In the genomic region with DNA sequence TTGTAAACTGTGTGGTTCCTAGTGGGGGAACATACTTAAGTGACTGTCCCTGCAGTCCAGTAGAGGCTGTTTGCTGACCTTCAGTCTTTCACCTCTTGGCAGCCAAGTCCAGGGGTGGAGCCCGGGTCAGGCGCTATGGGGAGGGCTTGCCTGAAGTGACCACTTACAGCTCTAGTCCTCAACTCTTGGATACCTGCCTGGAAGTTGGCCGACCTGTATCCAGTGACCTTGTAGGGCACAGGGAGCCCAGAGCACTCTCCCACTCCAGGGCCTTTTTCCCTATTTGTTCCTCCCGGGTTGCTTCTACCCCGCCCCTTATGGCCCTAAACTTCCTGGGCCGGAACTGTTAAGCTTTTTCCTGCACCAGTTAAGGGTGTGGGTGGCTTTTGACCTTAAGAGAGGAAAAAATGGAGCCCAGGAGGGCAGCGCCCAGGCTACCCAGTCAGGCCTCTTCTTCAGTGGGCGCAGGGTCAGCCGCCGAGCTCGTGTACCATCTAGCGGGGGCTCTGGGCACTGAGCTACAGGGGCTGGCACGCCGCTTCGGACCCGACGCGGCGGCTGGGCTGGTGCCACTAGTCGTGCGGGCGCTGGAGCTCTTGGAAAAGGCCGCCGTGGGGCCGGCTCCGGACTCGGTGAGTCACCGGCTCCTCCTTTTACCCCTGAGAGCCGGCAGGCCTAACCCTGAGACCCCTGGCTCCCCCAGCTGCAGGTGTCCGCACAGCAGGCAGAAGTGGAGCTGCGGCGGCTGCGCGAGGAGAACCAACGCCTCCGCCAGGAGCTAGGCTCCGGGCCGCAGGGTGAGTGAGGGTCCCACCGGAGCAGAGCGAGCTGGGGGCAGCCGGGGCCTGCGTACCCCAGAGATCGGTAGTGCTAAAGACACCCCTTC, we compare ENCODE assay signal across 8 mouse cellular contexts. TPM values are rescaled to one million over a fixed set of nuclear protein-coding genes. Genes with fewer than 3 reads are reported as not detected.
DNase-seq lines count a peak whose midpoint lies in the region; ATAC-seq and TF ChIP-seq lines count a peak whose summit lies in the region.

Gene Rilp (plus strand): TSS at position 354 of the 886 bp plus-strand sequence.

- H3K36me3 ChIP-seq in E14TG2a.4 (ENCODE audit: insufficient read depth, low read length) = peaks cover 52% of the 10 kb centered on the region
- peaks cover 38% of the 10 kb centered on the region for H3K36me3 ChIP-seq in embryonic facial prominence, embryonic 12.5 days
- peaks cover 48% of the 10 kb centered on the region for H3K36me3 ChIP-seq in liver, embryonic 13.5 days

- peak within 1 kb of the TSS; percentile 86 for H3K4me3 ChIP-seq in E14TG2a.4 (replicated peaks; ENCODE audit: low read length)
- peak within 1 kb of the TSS; percentile 45 for H3K4me3 ChIP-seq in embryonic facial prominence, embryonic 12.5 days
- H3K4me3 ChIP-seq in liver, embryonic 13.5 days (replicated peaks) = peak within 1 kb of the TSS; percentile 69

- H3K4me2 ChIP-seq in embryonic facial prominence, embryonic 12.5 days (replicated peaks) = peak within 1 kb of the TSS; percentile 83
- peak within 1 kb of the TSS; percentile 100 for H3K4me2 ChIP-seq in liver, embryonic 13.5 days

- WGBS in embryonic facial prominence, embryonic 12.5 days = 2% methylated on average over 43 of the region's 43 CpGs
- 4% methylated on average over 43 of the region's 43 CpGs for WGBS in liver, embryonic 13.5 days (ENCODE audit: insufficient replicate concordance)

- no peak for TF ChIP-seq CTCF in E14TG2a.4 (conservative IDR thresholded peaks at IDR 0.05; ENCODE audit: low read length)

- peak; percentile 81 for DNase-seq in adrenal gland, adult 8-10 months
- peak; percentile 90 to 93 for DNase-seq in heart, adult 18-20 months
- DNase-seq in kidney, adult 11 months = peak; percentile 99
- peak; percentile 52 for DNase-seq in liver, embryonic 13.5 days
- peak; percentile 24 for DNase-seq in naive thymus-derived CD4-positive, alpha-beta T cell, adult 2 months (ENCODE audit: low read depth)
- no peak for DNase-seq in T-cell, adult 2 months (ENCODE audit: low spot score)

- H3K9me3 ChIP-seq in E14TG2a.4 (ENCODE audit: low read length) = no peaks in the 10 kb centered on the region
- no peaks in the 10 kb centered on the region for H3K9me3 ChIP-seq in embryonic facial prominence, embryonic 12.5 days
- no peaks in the 10 kb centered on the region for H3K9me3 ChIP-seq in liver, embryonic 13.5 days (replicated peaks)

- peaks cover 48% of the 10 kb centered on the region for H3K4me1 ChIP-seq in E14TG2a.4 (replicated peaks; ENCODE audit: low read depth, low read length)
- H3K4me1 ChIP-seq in embryonic facial prominence, embryonic 12.5 days = peaks cover 15% of the 10 kb centered on the region
- H3K4me1 ChIP-seq in liver, embryonic 13.5 days (replicated peaks) = peaks cover 37% of the 10 kb centered on the region

- H3K27ac ChIP-seq in embryonic facial prominence, embryonic 12.5 days = peak within 1 kb of the TSS; percentile 72
- peak within 1 kb of the TSS; percentile 86 for H3K27ac ChIP-seq in liver, embryonic 13.5 days

- H3K27me3 ChIP-seq in E14TG2a.4 (ENCODE audit: insufficient read depth, low read length) = peaks cover 30% of the 10 kb centered on the region
- H3K27me3 ChIP-seq in embryonic facial prominence, embryonic 12.5 days = no peaks in the 10 kb centered on the region; the same call in 1 of the 2 replicates
- H3K27me3 ChIP-seq in liver, embryonic 13.5 days = no peaks in the 10 kb centered on the region

- ATAC-seq in embryonic facial prominence, embryonic 12.5 days (ENCODE audit: insufficient number of reproducible peaks, insufficient read depth, low FRiP score, low TSS enrichment) = peak; percentile 76
- ATAC-seq in liver, embryonic 13.5 days (ENCODE audit: low read depth) = peak; percentile 69

- H3K9ac ChIP-seq in embryonic facial prominence, embryonic 12.5 days = peak within 1 kb of the TSS; percentile 56
- H3K9ac ChIP-seq in liver, embryonic 13.5 days = peak within 1 kb of the TSS; percentile 83

RNA-seq across cellular contexts. Expression of gene Rilp, which starts in this region (rescaled TPM):
- total RNA-seq in adrenal gland, adult 8-10 months (2022) = 1 to 10 TPM; 3.6 to 8.9 (median 8.0) TPM
- 0.31 and 0.75 TPM in 2 replicates for polyA plus RNA-seq in embryonic facial prominence, embryonic 12.5 days (2016; fragmentation: Nextera tagmentation; extraction: Ambion mirVana)
- total RNA-seq in heart, adult 18-20 months (2021) = 10 to 100 TPM; 46.5 to 48.2 TPM
- 1.4 and 1.6 TPM in 2 replicates for polyA plus RNA-seq in liver, embryonic 13.5 days (2015; fragmentation: Nextera tagmentation; extraction: Ambion mirVana)

Comparison
In these comparisons a context has a peak if more than half of its experiments do, and no peak if none do; other contexts are left out.
1. RNA of gene Rilp (total RNA-seq): 46.5 to 48.2 TPM in heart, adult 18-20 months; 3.6 to 8.9 TPM in adrenal gland, adult 8-10 months; every median in the first group is over 4 times any median in the second.
2. Peak in ATAC-seq, H3K4me3 ChIP-seq, H3K27ac ChIP-seq, H3K9ac ChIP-seq and H3K4me2 ChIP-seq in embryonic facial prominence, embryonic 12.5 days; RNA of the gene not detected or under 1 TPM.
3. Peak in every context shown above with its lines, with median percentiles within 50 percentile points of each other: H3K4me3 ChIP-seq.